Mouse (Mus musculus) spleen, adult 2 months (tissue): ENCODE data around the gene Wfdc17.

Experiments used
- CTCF ChIP-seq: fragments of 200-500 bp; IDR thresholded peaks from 2 replicates; pipeline ENCODE4 v1.5.1; 2011; ENCODE audit warnings: mild to moderate bottlenecking, inconsistent platforms; ENCODE audit not compliant: insufficient read depth, insufficient read length, insufficient replicate concordance; ENCODE audit errors: extremely low read depth
- POLR2A ChIP-seq: fragments of 200-500 bp; IDR thresholded peaks from 2 replicates; pipeline ENCODE4 v1.6.1; 2011; ENCODE audit warnings: low read depth, low read length, inconsistent platforms

GRCm38 (mm10) chr11:83703705-83704104 lies at the start of gene Wfdc17:
- TF ChIP-seq CTCF = no peak
- TF ChIP-seq POLR2A = no peak
